Mouse (Mus musculus) thymus, postnatal 36 days (tissue): ENCODE results near the gene Pkd1l1.

Experiments used
- DNase-seq, 2 experiments: peaks; one replicate each; pipeline ENCODE4 v3.0.0; 2022; ENCODE audit warnings: mixed read lengths in 2 of 2

The Pkd1l1 gene

DNA sequence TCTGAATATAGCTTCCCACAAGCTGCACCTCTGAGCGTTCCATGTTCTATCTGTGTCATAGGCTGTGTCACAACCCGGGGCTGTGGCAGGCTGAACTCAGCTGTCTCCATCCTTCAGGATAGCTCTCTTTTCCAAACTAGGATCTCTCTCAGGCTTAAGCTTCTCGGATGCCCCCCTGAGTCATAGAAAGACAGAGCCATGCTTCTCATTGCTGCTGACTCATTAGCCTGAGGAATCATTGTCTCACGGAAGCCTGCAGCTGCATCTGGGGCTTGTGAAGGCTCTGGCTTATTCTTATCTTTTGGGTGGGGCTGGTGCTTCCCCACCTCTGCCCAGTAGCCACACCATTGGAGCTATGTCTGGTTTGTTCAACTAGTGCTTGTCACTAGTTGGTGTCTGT is 151.7 kb downstream of the Pkd1l1 start:
- no peak for DNase-seq

DNA sequence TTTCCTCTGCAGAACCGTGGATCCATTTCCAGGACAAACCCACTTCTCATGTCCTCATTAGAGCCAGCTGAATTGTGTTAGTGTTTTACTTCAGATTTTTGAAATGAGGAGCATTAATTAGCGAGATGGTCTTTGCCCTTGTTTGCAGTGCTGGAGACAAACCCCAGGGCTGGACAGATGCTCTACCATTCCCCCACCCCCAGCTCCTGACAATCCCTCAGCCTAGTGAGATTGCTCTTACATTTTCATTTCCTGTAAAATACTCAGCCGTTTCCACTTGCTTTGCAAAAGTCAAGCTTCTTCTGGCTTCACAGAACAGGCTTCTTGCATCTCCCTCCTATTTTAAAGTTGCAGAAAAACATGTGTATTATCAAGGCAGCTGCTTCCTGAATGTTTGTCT is 155.7 kb downstream of the Pkd1l1 start:
- DNase-seq, result no peak

GRCm38 (mm10) chr11:8814097-8814790 is 158.8 kb downstream of the Pkd1l1 start:
- no peak for DNase-seq

GRCm38 (mm10) chr11:8811506-8812100 is 161.5 kb downstream of the Pkd1l1 start:
- DNase-seq, result no peak

DNA sequence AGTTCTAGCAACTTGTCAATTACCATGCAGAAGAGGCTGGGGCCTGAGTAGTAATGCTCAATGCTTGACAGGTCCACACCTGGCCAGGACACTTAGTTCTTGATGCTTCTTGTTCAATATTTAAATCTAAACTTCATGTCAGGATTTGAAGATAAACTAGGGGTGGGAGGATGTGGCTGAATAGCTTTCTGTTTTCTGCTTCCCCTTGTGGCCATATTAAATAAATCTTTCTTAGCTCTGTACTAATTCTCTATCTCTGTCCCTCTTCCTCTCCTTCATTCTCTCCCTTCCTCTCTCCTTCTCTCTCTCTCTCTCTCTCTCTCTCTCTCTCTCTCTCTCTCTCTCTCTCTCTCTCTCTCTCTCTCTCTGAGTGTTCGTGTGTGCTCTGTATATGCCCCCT is 163.4 kb downstream of the Pkd1l1 start:
- DNase-seq, result no peak

DNA sequence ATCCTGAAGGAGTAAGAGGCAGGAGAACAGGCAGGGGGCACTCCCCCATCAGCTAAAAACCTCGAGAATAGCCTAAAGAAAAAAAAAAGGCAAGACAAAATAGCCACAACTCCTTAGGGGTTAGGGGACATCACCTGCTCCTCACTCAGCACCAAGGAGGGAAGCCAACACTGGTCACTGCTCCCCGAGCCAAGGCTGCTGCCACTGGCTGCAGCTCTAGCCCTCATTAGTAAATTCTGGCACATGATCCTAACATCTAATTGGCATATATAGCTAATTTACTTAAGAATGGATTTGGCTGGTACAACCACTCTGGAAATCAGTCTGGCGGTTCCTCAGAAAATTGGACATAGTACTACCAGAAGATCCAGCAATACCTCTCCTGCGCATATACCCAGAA is 166.1 kb downstream of the Pkd1l1 start:
- no peak for DNase-seq

DNA sequence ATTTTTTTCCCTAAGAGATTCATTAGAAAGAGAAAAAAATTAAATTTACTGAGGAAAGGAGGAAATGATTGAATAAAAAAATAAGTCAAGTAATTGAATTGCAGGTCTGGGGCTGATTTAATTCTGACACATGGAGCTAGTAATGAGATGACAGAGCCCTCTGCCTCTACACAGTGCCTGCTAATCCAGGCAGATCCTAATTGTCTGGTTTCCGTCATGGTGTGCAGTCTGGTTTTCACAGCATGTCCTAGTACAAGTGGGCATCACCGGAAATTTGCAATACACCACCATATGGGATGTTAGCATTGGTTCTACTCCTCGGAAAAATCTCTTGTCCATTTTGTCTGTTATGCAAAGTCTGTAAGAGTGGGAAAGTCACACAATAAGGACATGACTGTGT is 168.9 kb downstream of the Pkd1l1 start:
- no peak for DNase-seq

DNA sequence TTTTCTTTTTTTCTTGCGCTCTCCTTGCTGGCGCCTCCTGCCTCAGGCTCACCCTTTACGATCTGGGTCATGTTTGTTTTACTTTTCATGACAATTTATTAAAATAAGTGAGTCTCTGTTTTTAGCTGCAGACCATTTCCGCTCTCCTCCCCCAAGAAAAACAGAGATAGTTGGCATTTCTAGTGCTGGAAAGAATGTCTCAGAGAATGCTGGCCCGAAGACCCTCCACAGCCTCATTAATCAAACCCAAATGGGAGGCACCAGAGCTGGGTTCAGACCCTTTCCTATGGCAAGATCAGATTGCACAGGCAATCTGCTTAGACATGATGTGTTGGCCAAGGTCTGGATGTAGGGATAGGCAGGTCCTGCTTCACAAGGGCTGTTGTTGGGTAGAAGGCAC is 175.6 kb downstream of the Pkd1l1 start:
- DNase-seq, result no peak

DNA sequence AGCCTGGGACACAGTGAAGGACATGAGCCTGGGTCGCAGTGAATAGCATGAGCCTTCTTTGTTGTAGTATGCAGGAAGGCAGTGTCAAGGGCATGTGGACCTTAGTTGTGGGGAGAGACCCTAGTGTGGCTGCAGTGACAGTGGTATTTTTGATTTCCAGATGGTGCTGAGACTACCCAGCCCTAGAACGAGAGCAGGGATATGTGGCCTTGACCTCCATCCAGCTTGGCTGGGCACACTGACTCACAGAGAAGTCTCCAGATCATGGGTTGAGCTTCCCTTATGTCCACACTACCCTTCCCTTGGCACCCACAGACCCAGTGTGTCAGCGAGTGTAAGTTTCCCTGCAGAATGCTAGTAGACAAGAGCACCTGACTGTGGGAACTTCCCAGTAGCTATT is 178.0 kb downstream of the Pkd1l1 start:
- no peak for DNase-seq

- peak; percentile 32 to 60 for DNase-seq
These were observed 180.9 kb downstream of the Pkd1l1 start for GRCm38 (mm10) chr11:8792146-8792545.

DNA sequence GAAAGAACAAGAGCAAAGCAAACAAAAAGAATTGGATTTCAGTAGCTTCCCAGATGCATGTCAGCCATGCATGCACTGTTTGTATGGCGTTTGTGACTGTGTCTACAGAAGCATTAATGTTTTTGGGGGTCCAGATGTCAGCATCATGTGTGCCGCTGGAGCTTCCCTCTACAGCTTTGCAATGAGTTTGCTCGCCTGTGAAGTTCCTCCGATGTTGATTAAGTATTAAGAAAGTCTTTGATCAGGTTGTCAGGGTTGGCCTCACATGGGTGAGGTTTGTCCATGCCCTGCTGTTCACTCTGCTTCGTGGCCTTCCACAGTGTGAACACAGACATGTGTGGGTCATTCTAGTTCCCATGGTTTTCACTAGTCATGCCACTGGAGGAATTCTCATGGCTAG is 183.9 kb downstream of the Pkd1l1 start:
- no peak for DNase-seq

- DNase-seq, result no peak
These were observed 185.5 kb downstream of the Pkd1l1 start for GRCm38 (mm10) chr11:8787604-8788003.

DNA sequence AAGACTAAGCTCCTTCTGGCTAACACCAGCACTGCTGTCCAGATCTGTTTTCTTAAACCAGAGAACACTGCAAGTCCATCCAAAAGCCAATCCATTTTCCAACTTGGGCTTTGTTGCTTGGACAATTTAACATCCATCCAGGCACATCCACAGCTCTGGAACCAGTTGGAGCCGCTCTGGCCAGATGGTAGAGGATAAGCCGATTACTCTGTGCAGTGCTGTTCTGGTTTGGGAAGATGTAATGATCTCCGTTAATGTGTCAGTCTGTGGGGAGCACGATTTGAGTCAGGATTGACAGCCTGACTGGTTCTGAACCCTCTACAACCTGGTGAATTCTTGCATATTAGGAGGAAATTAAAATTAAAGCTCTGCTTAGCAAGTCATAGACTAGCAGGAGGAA is 188.7 kb downstream of the Pkd1l1 start:
- DNase-seq, result no peak

GRCm38 (mm10) chr11:8782141-8782465 is 191.0 kb downstream of the Pkd1l1 start:
- DNase-seq, result no peak

DNA sequence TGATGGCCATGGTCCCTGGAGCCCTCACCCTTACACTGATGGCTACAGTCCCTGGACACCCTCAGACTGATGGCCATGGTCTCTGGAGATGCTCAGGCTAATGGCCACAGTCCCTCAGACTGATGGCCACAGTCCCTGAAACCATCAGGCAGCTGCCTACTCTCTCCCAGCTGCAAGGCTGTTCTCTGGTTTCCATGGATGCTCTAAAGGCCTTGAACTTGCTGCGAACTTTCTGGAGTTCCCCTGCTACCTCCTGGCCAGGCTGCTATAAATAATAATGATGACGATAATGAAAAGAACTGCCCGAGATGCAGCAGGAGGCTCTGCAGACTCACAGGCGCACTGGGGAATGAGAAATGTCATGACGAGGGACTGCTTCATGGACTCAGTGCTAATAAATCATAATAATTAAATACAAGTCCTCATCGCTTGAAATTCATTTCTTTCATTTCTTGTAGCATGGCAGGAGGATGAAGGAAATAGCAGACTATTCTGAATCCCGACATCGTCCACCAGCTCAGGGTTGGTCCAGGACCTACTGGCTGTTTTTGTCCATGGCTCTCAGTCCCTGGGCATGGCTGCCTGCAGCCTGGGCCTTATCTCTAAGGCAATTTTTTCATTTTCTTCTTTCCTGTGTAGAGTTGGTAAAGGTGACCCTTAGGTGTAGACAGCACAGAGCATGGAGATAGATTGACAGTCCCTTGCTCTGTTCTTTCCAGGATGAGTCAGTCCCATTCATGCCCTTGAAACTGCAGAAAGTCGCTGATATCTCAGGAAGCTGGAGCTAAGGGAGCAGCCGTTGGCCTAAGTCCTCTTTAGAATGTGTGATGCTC is 191.5 kb downstream of the Pkd1l1 start:
- no peak for DNase-seq

GRCm38 (mm10) chr11:8779427-8779826 is 193.6 kb downstream of the Pkd1l1 start:
- no peak for DNase-seq
